Mouse (Mus musculus) lung, postnatal 0 days (tissue): ENCODE measurements around the gene Mllt10.

Experiments
- CTCF ChIP-seq: IDR thresholded peaks from 2 replicates; pipeline ENCODE4 v1.5.1; 2016; ENCODE audit warnings: antibody characterized with exemption, mild to moderate bottlenecking
- EP300 ChIP-seq: IDR thresholded peaks from 2 replicates; pipeline ENCODE4 v1.6.1; 2016; ENCODE audit warnings: antibody characterized with exemption, mild to moderate bottlenecking, control low read depth

DNA sequence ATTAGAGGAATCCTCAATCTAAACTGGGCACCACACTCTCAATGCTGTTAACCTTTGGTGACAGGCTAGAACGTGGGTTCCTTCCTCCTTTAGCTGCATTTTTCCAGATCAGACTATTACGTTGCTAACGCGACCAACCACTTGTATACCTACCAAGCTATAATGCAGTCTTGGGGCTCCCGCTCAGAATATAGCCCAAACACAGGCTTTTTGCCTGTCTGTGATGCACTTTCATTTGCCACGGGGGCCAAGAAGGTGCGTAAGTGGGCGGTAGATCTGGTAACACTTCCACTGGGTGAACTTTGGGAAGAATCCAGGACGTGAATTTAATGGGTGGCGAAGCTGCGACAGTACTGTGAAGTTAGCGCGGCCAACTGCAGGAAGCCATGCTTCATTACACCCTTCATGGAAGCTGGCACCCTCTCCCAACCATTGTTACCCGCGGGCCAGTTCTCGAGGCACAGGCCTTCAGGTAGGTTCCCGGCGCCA is 8.8 kb downstream of the Mllt10 start:
- TF ChIP-seq CTCF (peak; percentile 48; the same call in 1 of the 2 replicates), EP300 (no peak)
